Mouse (Mus musculus) neural tube, embryonic 15.5 days (tissue): ENCODE measurements around the gene Gab1. TPM values are rescaled to one million over a fixed set of nuclear protein-coding genes. Genes with fewer than 3 reads are reported as not detected.

Source experiments
- ATAC-seq: fragments of 200-750 bp; cut with Nextera tagmentation; 2 replicates; pipeline ENCODE4 v1.8.0; 2017; ENCODE audit warnings: mild to moderate bottlenecking, moderate TSS enrichment, moderate library complexity; ENCODE audit not compliant: low FRiP score
- H3K27ac ChIP-seq: fragments of 300-500 bp; sonication (generic); replicated peaks from 2 replicates; pipeline ENCODE4 v1.5.1; 2015; ENCODE audit warnings: mild to moderate bottlenecking, inconsistent platforms
- H3K27me3 ChIP-seq: fragments of 300-500 bp; sonication (generic); replicated peaks from 2 replicates; pipeline ENCODE4 v1.6.1; 2015; ENCODE audit warnings: inconsistent platforms
- H3K36me3 ChIP-seq: fragments of 300-500 bp; sonication (generic); 2 replicates; pipeline ENCODE4 v1.6.1; 2015; ENCODE audit warnings: inconsistent platforms
- H3K4me1 ChIP-seq: fragments of 300-500 bp; sonication (generic); 2 replicates; pipeline ENCODE4 v1.6.1; 2015; ENCODE audit warnings: inconsistent platforms
- H3K4me2 ChIP-seq: fragments of 300-500 bp; sonication (generic); 2 replicates; pipeline ENCODE4 v1.6.1; 2015; ENCODE audit warnings: inconsistent platforms, mild to moderate bottlenecking, moderate library complexity
- H3K4me3 ChIP-seq: fragments of 300-500 bp; sonication (generic); replicated peaks from 2 replicates; pipeline ENCODE4 v1.5.1; 2015; ENCODE audit warnings: mild to moderate bottlenecking, inconsistent platforms
- H3K9ac ChIP-seq: fragments of 300-500 bp; sonication (generic); replicated peaks from 2 replicates; pipeline ENCODE4 v1.6.1; 2015; ENCODE audit warnings: mild to moderate bottlenecking, inconsistent platforms
- H3K9me3 ChIP-seq: fragments of 300-500 bp; sonication (generic); replicated peaks from 2 replicates; pipeline ENCODE4 v1.6.1; 2016; ENCODE audit warnings: inconsistent platforms
- WGBS: fragments of 180-500 bp; shearing (Covaris S2); methylation state at CpG from one replicate; pipeline ENCODE4 v1.1.7; 2015; ENCODE audit warnings: mixed read lengths; 5-methylcytosine and 5-hydroxymethylcytosine counted together
- polyA plus RNA-seq: library from polyadenylated mRNA; unstranded; fragments of >200 nt; fragmentation: Nextera tagmentation; extraction: Ambion mirVana; gene quantifications from 2 replicates; pipeline ENCODE4 v1.2.1, GENCODE M21; 2015

The Gab1 gene
- polyA plus RNA-seq, 1 experiment from 2014 or later: 9.6 TPM

GRCm38 (mm10) chr8:80870535-80871204, 9.6 kb downstream of the Gab1 start:
- Histone ChIP-seq H3K9me3 (no peaks in the 10 kb centered on the region), H3K9ac (no peak overlapping the region), H3K36me3 (no peaks in the 10 kb centered on the region), H3K27ac (peak overlapping the region; percentile 58), H3K4me2 (no peak overlapping the region; the same call in 1 of the 2 replicates), H3K4me3 (no peak overlapping the region), H3K4me1 (peaks cover 41% of the 10 kb centered on the region), H3K27me3 (no peaks in the 10 kb centered on the region)
- 84% methylated on average over 9 of the region's 9 CpGs for WGBS
- ATAC-seq: no peak

DNA sequence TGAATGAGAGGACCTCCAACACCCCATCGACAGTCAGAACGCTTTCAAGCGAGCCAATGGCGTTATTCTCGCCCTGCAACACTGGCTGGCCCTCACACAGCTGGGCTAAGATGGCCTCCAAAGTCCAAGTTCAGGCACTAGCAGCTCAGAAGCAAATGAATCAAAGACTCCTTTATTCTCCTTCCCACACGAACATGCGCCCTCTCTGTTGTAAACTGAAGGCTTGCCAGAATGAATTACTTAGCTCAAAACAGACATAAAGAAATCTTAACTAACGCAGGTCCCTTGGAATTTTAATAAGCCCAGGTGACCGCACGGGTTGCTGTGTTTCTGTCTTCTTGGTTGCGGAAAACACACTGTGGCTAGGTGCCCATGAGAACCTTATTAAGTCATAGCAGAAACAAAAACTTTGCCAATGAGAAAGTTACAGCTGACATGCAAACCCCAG, 10.4 kb downstream of the Gab1 start:
- H3K4me2 ChIP-seq: no peak overlapping the region; the same call in 1 of the 2 replicates
- no peaks in the 10 kb centered on the region for H3K27me3 ChIP-seq
- no peaks in the 10 kb centered on the region for H3K9me3 ChIP-seq
- peak overlapping the region; percentile 58 for H3K27ac ChIP-seq
- H3K9ac ChIP-seq: no peak overlapping the region
- peaks cover 49% of the 10 kb centered on the region for H3K4me1 ChIP-seq
- H3K36me3 ChIP-seq: no peaks in the 10 kb centered on the region
- ATAC-seq: 0 out of 2 replicates have a peak, but pooled peaks have one; percentile 33
- WGBS: 44% methylated on average over 11 of the region's 11 CpGs
- H3K4me3 ChIP-seq: no peak overlapping the region

DNA sequence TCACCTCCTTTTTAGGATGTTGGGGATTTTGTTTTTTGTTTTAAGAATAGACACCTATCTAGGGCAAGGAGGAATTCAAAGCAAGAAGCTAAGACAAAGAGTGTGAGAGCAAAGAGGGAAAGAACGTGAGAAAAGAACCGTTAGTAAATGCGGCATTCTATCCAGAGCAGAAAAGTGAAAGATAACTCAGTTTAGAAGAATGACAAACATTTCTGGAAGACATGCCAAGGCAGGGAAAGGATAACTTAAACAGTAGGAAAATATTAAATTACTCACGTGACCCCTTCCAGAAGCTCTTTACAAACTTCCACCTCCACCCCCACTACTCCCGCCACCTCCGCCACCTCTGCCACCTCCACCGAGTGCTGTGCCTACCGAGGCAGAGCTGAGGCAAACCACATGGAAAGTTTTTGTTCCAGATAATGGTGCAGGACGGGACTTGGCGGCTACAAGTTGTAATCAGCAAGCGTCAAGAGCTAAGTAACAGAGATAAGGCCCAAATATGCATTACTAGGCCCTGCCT, 11.5 kb downstream of the Gab1 start:
- 85% methylated on average over 11 of the region's 11 CpGs for WGBS
- ATAC-seq: no peak
- no peak overlapping the region for H3K4me2 ChIP-seq
- H3K36me3 ChIP-seq: no peaks in the 10 kb centered on the region
- 0 out of 2 replicates have a peak overlapping the region, but pooled peaks have one; percentile 30 for H3K27ac ChIP-seq
- no peaks in the 10 kb centered on the region for H3K27me3 ChIP-seq
- H3K4me1 ChIP-seq: peaks cover 47% of the 10 kb centered on the region
- H3K9ac ChIP-seq: no peak overlapping the region
- no peak overlapping the region for H3K4me3 ChIP-seq
- no peaks in the 10 kb centered on the region for H3K9me3 ChIP-seq

DNA sequence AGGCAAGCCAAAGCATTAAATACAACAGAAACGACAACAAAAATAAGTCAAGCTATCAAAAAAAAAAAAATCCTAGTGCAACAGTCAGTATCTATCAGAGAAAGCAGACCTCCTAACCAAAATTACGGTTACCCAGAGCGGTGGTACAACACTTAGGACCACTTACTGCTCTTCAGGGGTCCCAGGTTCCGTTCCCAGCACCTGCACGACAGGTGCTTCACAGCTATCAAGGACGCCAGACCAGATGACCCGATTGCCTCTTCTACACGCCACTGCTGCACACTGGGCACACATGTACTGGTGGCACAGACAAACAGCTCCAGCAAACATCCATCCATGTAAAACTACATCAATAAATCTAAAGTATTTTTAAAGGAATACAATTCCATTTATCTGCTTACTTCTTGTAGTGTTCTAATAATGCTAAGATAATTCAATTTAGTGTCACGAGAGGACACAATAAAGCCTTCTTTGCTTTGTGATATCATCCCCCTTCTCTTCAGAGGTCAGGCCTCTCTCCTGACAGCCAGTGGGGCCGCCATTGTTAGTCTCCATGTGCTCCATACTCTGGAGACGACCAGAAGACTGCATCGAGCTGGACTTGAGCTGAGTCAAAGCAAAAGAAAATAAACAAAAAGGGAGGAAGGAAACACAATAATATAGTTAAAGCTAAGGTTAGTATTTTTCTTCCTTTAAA, 12.2 kb downstream of the Gab1 start:
- 89% methylated on average over 12 of the region's 12 CpGs for WGBS
- no peaks in the 10 kb centered on the region for H3K27me3 ChIP-seq
- peaks cover 47% of the 10 kb centered on the region for H3K4me1 ChIP-seq
- H3K36me3 ChIP-seq: no peaks in the 10 kb centered on the region
- no peak overlapping the region for H3K4me3 ChIP-seq
- H3K9ac ChIP-seq: no peak overlapping the region
- no peaks in the 10 kb centered on the region for H3K9me3 ChIP-seq
- no peak for ATAC-seq
- H3K4me2 ChIP-seq: no peak overlapping the region
- no peak overlapping the region for H3K27ac ChIP-seq

- ATAC-seq: no peak
- H3K27ac ChIP-seq: no peak overlapping the region
- no peak overlapping the region for H3K4me3 ChIP-seq
- H3K36me3 ChIP-seq: no peaks in the 10 kb centered on the region
- H3K4me2 ChIP-seq: no peak overlapping the region
- peaks cover 43% of the 10 kb centered on the region for H3K4me1 ChIP-seq
- 85% methylated on average over 3 of the region's 3 CpGs for WGBS
- no peaks in the 10 kb centered on the region for H3K9me3 ChIP-seq
- no peak overlapping the region for H3K9ac ChIP-seq
- H3K27me3 ChIP-seq: no peaks in the 10 kb centered on the region
Measured at GRCm38 (mm10) chr8:80867598-80867997, 12.7 kb downstream of the Gab1 start.

- H3K36me3 ChIP-seq: no peaks in the 10 kb centered on the region
- 0 out of 2 replicates have a peak overlapping the region, but pooled peaks have one; percentile 29 for H3K27ac ChIP-seq
- H3K9me3 ChIP-seq: no peaks in the 10 kb centered on the region
- no peak overlapping the region for H3K9ac ChIP-seq
- H3K27me3 ChIP-seq: no peaks in the 10 kb centered on the region
- no peak overlapping the region for H3K4me2 ChIP-seq
- no peak overlapping the region for H3K4me3 ChIP-seq
- no peak for ATAC-seq
- H3K4me1 ChIP-seq: peaks cover 35% of the 10 kb centered on the region
- 64% methylated on average over 8 of the region's 8 CpGs for whole genome bisulfite sequencing
Measured at GRCm38 (mm10) chr8:80865181-80865784, 15.0 kb downstream of the Gab1 start.

DNA sequence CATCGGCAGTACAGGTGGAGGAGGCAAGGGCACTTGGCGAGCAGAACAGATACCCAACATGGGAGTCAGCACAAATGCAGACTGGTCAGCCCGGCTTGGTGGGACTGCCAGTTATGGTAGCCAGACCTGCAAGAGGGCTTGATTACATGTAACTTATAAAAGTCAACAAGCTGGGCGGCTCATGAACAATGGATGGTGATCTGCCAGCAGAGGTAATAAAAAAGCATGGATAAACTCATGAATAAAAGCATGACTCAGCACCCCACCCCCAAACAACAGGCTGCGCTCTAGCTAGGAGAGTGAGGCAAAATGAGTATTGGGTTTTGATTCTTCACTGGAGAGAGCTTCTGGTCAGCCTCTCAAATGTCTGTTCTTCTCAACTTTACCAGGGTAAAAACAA, 16.9 kb downstream of the Gab1 start:
- no peaks in the 10 kb centered on the region for H3K27me3 ChIP-seq
- ATAC-seq: no peak
- WGBS: 75% methylated on average over 5 of the region's 5 CpGs
- H3K27ac ChIP-seq: no peak overlapping the region
- H3K9ac ChIP-seq: no peak overlapping the region
- H3K9me3 ChIP-seq: no peaks in the 10 kb centered on the region
- no peaks in the 10 kb centered on the region for H3K36me3 ChIP-seq
- H3K4me3 ChIP-seq: no peak overlapping the region
- peaks cover 22% of the 10 kb centered on the region for H3K4me1 ChIP-seq
- H3K4me2 ChIP-seq: no peak overlapping the region

- 97% methylated on average over 26 of the region's 26 CpGs for WGBS
- no peaks in the 10 kb centered on the region for H3K27me3 ChIP-seq
- no peaks in the 10 kb centered on the region for H3K36me3 ChIP-seq
- H3K27ac ChIP-seq: no peak overlapping the region
- no peak overlapping the region for H3K4me3 ChIP-seq
- no peak for ATAC-seq
- peaks cover 8% of the 10 kb centered on the region for H3K4me1 ChIP-seq
- no peak overlapping the region for H3K9ac ChIP-seq
- no peaks in the 10 kb centered on the region for H3K9me3 ChIP-seq
- no peak overlapping the region for H3K4me2 ChIP-seq
Measured at GRCm38 (mm10) chr8:80859180-80859775, 21.0 kb downstream of the Gab1 start.

GRCm38 (mm10) chr8:80857851-80858367, 22.4 kb downstream of the Gab1 start:
- Histone ChIP-seq H3K4me1 (peaks cover 17% of the 10 kb centered on the region), H3K4me3 (no peak overlapping the region), H3K36me3 (no peaks in the 10 kb centered on the region), H3K27me3 (no peaks in the 10 kb centered on the region), H3K9me3 (no peaks in the 10 kb centered on the region), H3K4me2 (no peak overlapping the region), H3K9ac (no peak overlapping the region), H3K27ac (no peak overlapping the region)
- ATAC-seq: no peak
- WGBS: 92% methylated on average over 12 of the region's 12 CpGs

DNA sequence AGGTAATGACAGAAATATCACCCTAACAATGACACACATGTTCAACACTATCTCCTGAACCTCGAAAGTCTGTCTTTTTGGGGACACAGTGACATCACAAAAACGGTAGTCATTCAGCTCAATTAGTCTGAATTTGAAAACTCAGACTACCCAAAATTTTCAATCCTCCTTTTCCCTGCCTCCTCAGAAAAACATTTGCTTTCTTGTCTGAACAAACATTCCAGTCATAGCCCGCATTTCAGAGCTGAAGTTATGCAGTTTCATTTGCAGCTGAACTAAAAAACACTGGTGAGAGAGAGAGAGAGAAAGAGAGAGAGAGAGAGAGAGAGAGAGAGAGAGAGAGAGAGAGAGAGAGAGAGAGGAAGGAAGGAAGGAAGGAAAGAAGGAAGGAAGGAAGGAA, 23.2 kb downstream of the Gab1 start:
- Histone ChIP-seq H3K4me2 (no peak overlapping the region), H3K9ac (no peak overlapping the region), H3K27me3 (no peaks in the 10 kb centered on the region), H3K4me3 (no peak overlapping the region), H3K9me3 (no peaks in the 10 kb centered on the region), H3K36me3 (no peaks in the 10 kb centered on the region), H3K27ac (no peak overlapping the region), H3K4me1 (peaks cover 20% of the 10 kb centered on the region)
- no peak for ATAC-seq
- WGBS: 84% methylated on average over 3 of the region's 3 CpGs

DNA sequence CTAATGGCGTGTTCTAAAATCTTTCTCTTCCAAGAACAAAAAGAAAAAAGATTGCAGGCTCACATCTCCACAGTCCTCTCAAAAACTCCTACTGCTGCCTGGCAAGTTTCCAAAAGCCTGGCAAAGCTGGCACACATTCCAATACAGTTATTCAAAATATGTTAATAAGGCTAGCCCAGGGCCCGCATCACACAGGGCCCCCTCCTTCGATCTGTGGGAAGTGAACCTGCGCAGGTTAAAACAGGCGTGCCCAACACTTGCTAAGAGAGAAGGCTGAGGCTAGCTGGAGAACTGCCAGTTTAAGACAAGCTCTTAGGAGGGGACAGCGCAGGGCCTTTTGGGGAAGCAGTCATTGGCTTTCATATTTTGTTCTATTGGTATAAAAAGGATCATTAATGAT, 23.7 kb downstream of the Gab1 start:
- Histone ChIP-seq H3K4me3 (no peak overlapping the region), H3K27me3 (no peaks in the 10 kb centered on the region), H3K36me3 (no peaks in the 10 kb centered on the region), H3K4me2 (no peak overlapping the region), H3K9ac (no peak overlapping the region), H3K9me3 (no peaks in the 10 kb centered on the region), H3K4me1 (peaks cover 20% of the 10 kb centered on the region), H3K27ac (0 out of 2 replicates have a peak overlapping the region, but pooled peaks have one; percentile 5)
- whole genome bisulfite sequencing: 52% methylated on average over 6 of the region's 6 CpGs
- ATAC-seq: 0 out of 2 replicates have a peak, but pooled peaks have one; percentile 48
